Mouse (Mus musculus) kidney, postnatal 4 days (tissue): ENCODE results near the gene Cflar.
A peak's percentile ranks its signal among the peaks of the same experiment; 100 is the strongest.
"Not testable (repeated sequence)": the region's sequence is repeated elsewhere in the genome, so short reads cannot be mapped to it uniquely, and the experiment has no call there.

Experiments used
- DNase-seq, 2 experiments: peaks; one replicate each; pipeline ENCODE4 v3.0.0; 2021; ENCODE audit warnings: mixed read lengths in 2 of 2

The Cflar gene

DNA sequence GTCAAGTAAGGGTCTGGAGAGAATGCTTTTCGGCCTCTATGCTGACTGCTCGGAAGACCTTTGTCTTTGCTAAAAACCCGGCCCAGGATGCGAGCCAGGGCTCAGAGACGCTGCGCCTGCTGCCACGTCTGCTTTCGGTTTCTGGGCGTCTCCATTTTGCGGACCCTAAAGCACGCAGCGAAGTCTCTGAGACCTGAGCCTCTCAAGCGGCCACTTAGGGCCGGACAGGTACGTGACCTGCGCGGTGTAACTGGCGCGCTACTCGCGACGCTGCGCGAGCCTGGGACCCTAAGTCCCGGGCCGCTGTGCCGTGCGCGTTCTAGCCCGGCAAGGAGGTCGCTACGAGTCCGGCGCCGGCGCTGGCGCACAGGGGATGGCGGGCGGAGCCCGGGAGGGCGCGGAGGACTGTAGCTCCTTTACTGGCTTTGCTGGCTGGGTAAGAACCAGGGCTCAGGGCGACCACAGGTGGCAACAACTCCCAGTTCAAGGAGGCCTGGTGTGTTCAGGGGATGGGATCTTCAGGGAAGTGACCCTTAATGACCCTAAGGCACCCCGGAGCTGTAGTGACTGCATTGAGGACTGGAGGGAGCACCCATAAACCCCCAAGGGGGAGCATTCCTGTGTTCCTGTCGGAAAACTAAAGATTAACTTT, at the start of gene Cflar:
Cflar (plus strand) TSS at position 144 of the 652 bp plus-strand sequence.
- DNase-seq: peak; percentile 79 to 87

DNA sequence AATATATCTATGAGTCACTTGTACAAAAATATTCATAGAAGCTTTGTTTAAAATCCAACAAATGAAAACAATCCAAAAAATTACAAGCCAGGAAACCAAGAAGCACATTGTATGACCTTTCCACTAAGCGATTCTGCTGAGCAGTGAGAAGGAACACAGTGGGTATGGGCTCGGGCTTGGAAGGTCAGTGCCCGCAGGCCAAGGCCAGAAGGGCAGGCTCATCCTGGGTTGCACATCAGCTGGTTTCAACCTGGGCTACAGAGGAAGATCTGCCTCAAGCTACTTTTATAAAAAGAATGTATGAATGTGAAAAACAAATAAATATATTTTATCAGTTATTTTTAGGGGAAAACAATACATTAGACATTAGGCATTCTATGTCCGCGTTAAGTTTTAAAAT, 48.6 kb upstream of the Cflar start:
- DNase-seq: not testable (repeated sequence)

DNA sequence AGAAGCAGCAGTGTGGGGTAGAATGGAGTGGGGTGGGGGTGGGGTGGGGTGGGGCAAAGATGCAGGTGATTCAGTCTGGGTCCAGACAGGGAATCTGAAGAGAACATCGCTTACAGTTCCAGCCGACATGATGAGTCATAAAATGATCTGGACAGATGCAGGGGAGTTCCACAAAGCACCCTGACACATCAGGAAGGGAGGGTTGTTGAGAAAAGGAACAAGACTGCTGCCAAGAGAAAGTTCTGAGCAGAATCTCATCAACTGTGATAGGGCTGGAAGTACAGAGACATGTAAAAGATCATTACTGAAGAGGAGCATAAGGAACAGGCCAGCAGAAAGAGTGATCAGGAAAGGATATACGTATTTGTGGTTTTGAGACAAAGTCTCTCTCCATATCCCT, 47.9 kb upstream of the Cflar start:
- not testable (repeated sequence) for DNase-seq

DNA sequence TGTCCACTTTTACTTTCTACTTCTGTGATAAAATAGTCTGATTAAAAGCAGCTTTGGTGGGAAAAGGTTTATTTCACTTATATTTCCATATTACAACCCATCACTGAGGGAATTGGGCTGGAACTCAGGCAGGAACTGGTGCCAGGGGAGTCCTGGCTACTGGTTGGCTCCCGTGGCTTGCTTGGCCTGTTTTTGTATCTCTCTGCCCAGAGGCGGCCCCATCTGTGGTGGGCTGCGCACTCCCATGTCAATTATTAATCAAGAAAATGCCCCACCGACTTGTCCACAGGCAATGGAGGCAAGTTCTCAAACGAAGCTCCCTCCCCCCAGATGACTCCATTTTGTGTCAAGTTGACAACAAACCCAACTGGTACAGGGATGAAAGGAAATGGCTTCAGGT, 43.1 kb upstream of the Cflar start:
- DNase-seq: no peak

DNA sequence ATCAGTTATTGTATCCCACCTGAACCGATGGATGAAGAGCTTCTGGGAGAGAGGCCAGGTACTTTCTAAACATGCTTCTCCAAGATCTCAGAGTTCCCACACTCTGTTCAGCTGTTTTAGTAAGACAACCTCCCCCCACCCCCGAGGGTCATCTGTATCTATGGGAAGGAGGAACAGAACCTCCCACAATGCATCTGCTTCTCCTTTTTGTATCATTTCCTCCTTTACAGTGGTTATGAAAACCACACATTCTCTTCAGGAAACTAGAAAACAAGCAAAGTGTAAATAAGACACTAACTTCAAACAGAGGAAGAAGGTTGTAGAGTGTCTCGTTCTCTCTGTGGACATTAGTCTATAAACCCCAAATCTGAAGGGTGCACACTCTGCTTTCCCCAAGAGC, 41.7 kb upstream of the Cflar start:
- DNase-seq: not testable (repeated sequence)

DNA sequence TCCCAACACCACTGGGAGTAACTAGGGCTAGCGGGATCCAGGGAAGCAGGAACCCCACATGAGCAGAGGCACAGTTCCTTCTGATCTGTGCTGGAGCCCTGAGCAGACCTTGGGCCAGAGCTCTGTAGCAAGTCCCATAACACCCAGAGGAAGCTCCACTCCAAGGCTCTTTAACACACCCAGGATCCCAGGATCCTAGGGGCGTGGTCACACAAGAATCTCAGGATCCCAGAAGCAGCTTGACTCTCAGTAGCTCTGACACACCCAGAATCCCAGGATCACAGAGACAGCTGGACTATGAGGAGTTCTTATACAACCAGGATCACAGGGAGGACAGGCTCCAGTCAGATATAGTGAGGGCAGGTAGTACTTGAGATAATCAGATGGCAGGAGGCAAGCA, 39.2 kb upstream of the Cflar start:
- no peak for DNase-seq

DNA sequence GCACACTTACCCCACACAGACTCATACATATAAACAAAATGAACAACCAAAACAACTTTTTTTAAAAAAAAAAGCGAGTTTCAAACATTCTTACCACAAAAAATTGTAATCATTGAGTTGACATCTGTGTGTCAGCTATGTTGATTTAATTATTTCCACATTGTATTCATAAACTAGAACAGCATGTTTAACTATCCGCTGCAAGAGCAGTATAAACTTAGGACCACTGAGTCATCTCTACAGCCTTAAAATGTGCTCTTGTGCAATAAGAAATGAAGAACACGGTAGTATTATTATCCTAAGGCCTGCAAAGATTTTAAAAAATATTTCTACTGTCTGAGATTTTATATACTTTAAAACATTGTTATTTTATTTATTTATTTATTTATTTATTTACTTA, 36.3 kb upstream of the Cflar start:
- no peak for DNase-seq

DNA sequence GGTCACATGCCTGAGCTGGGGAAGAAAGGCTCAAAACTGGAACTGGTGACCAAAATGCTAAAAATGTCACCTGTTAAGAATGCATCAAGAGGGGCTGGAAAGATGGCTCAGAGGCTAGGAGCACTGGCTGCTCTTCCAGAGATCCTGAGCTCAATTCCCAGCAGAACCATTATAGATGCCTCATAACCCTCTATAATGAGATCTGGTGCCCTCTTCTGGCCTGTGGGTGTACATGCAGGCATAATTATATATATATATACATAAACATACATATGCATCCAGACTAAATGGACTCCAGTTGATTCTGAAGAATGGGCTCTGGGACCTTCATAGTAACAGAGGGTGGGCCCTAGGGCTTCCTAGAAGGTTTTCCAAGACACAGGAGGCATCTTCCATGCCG, 33.7 kb upstream of the Cflar start:
- DNase-seq: peak; percentile 44 to 53

DNA sequence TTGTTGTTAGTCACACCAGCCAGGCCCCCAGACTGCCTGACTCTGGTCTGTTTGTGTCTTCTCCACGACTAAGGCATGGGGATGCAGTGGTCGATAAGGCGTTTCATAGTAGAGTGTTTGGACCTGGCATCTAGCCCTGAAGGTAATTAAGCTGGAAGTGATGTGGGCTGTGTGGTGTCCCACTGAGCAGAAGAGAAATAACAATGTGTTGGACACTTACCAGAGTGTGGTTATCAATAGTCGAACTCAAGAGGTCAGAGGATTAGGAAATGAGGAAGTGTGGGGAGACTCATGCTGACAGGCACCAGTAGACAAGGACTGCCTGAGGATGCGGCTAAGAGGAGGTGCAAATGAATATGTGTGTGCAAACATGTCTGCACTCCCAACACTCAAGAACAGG, 32.9 kb upstream of the Cflar start:
- DNase-seq: not testable (repeated sequence)

DNA sequence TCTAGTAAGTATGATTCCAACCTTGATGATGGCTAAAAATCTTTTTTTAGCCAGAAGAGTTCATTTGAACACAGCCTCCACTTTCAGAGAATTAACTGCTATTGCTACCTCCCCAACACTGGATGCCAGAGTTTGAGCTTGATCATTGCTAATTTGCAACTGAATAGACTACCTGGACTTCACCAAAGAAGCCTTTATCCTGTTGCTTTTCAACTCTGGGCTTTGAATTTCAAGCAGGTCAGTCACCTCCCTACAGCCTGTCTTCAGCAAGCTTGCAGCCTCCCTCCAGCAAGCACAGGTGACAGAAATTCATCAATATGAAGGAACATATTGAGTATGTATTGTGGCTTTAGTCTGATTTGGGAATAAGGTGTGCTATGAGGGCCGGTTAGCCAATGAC, 21.9 kb upstream of the Cflar start:
- no peak for DNase-seq

DNA sequence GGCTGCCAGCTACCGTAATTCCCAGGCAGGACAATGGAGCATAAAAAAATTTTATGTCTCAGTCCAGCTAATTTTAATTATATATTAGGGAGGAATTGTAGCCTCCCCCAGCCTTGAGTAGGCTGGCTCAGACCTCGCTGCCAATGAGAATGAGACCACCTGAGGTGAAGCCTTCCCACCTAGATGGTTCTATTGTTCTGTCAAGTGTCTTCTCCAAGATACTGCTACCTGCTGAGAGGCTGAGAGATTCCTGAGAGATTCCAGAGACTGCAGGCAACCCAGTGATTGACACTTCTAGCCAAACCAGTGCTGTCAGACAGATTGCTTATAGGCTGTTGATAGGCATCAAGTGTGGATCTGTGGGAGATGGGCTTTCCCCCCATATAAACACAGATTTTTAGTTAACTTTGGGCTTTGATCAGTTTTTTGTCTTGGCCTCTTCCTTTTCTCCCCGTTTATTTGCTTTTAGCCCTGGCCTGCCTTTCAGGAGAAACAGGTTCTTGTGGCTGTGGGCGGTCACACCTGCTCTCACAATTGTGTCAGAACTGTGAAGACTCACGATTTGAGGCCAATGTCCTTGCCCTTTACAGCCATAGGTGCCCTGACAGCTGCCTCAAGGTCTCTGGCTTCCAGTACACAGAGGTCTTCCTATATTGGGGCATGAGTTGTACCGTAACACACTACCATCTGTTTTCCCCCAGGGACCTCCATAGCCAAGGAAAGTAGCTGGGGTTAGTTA, 21.1 kb upstream of the Cflar start:
- DNase-seq: no peak

DNA sequence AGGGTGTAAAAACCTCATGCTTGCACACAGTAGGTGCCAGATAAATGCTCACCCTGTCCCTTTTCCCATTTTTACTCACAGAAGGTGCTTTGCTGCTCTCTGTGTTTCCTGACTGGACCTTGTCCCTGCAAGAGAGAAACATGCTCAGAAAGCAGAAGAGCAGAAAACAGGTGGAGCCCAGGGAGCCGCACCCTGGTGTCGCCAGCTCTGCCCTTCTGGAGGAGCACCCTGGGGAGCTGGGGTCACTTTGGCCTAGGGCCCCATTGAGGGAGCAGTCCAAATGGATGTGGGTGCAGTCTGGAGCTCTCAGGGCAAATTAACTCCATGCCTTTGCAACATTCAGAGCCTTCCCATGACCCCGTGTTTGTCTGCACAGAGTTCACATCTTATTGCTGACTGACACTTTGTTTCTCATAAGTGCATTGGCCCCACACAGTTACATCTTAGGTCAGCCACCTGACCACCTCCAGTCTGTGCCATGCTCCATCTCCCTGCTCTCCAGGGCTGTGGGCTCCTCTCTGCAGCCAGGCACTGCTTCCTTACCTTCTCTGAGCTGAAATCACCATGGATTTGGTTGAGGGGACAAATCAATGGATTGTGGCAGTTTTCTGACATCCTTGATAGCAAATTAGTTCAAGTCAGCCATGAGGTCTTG, 20.3 kb upstream of the Cflar start:
- not testable (repeated sequence) for DNase-seq

DNA sequence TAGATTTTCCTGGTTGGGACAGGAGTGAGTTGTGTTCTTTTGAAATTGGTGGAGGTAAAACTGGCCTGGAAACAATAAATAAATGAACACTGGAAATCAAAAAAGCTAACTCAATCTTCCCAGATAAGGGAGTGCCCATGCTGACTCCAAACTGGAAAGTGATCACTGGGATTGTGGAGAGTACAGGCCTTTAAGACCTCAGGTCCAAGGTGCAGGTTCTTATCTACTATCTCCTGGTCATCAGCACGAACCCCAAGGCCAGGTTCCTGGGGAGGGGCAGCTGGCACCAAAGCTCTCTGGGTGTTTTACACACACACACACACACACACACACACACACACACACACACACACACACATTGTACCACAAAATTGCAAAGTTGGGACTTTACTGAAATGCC, 19.6 kb upstream of the Cflar start:
- DNase-seq: not testable (repeated sequence)

DNA sequence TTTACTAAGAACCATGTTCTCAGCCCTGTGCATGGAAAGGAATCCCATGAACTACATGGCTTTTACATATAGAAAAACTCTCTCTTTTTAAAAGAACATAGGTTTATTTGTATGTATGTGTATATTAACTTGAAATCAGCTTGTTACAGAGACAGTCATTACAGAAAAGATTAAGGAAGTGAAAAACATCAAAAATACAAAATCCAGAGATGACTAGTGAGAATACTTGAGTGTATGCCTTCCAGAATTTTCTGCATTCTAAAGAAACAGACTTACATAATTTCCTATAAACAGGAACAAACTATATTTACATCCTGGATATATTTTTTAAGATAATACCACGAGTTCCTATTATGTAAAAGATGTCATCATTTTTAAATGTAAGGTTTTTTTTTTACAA, 17.6 kb upstream of the Cflar start:
- DNase-seq: no peak

DNA sequence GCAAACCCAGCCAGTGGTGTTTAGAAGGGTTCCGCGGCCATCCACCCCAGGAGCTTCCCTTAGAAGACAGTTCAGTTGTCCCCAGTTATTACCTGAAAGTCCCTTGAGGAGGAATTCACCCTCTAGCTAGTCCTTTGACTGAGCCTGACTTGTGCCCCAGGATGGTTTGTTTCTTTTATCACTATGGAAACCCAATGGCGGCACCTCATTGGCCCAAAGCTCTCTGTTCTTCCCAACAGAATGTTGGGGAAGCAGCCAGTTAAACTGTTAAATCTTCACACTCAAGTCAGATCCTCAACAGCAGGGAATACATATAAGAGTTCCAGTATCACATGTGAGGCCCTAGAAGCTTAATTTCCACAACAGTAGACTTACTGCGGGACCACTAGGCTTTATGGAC, 15.5 kb upstream of the Cflar start, which contains the start of gene Als2cr12:
Als2cr12 (minus strand) TSS at position 180 of the 400 bp plus-strand sequence.
- not testable (repeated sequence) for DNase-seq

DNA sequence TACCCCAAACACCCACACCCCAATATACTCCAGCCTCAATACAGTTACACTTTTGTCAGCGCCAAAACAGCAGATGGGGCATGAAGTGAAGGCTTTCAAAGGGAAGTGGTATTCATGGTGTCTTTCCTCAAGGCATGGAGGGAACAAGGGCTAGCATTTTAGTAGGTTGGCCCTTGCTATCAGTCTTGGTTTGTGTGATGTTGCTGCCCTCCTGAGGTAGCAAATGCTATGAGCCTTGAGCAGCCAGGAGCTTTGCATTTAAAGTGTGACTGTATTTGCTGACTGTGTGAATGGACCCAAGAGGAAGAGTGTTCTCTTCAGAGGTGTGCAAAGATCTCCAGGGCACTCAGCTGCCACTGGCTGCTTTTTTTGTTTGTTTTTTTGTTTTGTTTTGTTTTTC, 13.7 kb upstream of the Cflar start:
- peak in 1 of 2 experiments; percentile 27 for DNase-seq

DNA sequence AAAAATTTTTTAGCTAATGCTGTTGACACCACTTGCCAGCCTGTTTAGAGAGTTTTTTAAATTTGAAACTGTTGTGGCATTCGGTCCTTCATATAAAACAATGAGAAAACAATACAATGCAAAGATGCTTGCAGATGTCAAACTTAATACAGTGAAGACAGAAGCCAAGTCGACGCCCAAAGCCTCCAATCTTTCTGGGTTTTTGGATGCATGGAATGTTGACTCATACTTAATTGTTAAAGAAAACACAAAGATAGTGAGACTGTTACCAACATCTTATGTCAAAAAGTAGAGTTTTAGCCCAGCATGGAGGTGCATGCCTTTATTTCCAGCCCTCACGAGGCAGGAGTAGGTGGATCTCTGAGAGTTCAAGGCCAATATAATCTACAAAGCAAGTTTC, 12.5 kb upstream of the Cflar start:
- DNase-seq: no peak

DNA sequence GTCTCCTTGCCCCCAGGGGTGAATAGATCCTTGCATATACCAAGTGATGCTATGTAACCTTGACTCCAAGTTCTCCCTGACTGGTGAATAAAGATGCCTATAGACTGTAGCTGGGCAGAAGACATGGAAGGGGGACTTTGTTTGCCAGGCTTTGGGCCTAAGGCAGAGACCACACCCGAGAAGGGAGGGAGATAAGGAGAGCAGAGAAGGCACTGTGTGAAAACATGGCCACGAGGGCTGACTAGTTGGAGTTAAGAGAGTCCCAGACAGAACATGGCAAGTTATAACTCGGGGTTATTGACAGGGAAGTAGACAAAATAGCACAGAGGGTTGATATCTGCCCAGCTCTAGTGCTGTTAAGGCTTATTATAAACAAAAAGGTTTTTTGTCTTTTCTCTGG, 11.3 kb upstream of the Cflar start:
- no peak for DNase-seq

DNA sequence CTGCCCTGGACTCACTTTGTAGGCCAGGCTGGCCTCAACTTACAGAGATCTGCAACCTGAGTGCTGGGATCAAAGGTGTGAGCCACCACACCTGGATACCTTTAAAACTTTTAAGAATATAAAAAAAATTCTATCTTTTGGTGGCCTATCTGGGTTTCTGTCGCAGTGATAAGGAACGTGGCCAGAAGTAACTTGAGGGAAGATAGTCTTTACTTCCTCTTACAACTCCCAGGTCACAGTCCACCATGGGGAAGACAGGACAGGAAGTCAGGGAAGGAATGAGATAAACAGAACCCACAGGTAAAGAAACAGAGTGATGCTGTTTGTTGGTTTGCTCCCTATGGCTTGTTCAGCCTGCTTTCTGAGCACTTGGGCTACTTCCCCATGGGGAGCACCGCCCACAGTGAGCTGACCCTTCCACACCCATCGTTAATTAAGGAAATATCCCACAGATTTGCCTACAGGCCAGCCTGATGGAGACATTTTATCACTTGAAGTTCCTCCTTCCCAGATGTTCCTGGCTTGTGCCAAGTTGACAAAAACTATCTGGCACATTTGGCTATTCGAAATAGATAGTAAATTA, 10.6 kb upstream of the Cflar start:
- DNase-seq: not testable (repeated sequence)

DNA sequence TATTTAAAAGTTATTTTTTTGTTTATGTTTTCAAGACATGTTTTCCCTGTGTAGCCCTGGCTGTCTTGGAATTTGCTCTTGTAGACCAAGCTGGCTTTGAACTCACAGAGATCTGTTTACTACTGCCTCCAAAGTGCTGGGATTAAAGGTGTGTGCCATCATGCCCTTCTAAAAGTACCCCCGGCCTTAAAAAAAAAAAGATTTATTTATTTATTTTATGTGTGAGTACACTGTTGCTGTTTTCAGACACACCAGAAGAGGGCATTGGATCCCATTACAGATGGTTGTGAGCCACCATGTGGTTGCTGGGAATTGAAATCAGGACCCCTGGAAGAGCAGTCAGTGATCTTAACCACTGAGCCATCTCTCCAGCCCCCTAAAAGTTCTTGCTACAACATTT, 1.3 kb upstream of the Cflar start:
- DNase-seq: not testable (repeated sequence)

DNA sequence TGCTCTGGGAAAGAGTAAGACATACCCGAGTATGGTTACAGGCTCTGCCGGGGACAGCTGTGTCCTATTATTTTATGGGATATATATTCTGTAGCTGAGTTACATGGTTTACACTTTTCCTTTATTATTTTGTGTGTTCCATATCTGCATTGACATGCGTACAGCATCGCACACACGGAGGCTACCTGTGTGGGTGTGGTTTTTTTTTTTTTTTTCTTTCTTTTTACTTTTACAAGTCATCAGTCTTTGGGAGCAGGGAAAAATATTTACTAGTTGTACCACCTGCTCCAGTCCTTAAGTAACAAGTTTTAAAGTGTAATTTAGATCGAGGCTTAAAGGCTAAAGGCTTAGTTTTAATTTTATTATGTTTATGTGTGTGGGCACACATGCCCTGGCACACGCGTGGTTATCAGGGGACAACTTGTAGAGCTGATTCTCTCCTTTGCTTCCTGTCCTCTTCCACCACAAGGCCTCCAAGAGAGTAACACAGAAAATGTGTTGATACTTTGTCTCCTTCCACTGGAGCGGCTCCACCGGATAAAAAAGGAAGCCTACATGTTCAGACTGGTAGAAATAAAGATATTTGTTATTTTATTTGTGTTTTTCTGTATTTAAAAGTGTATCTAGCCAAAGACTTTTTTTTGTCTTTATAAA, 470 bp upstream of the Cflar start:
- DNase-seq: peak in 1 of 2 experiments; percentile 22

DNA sequence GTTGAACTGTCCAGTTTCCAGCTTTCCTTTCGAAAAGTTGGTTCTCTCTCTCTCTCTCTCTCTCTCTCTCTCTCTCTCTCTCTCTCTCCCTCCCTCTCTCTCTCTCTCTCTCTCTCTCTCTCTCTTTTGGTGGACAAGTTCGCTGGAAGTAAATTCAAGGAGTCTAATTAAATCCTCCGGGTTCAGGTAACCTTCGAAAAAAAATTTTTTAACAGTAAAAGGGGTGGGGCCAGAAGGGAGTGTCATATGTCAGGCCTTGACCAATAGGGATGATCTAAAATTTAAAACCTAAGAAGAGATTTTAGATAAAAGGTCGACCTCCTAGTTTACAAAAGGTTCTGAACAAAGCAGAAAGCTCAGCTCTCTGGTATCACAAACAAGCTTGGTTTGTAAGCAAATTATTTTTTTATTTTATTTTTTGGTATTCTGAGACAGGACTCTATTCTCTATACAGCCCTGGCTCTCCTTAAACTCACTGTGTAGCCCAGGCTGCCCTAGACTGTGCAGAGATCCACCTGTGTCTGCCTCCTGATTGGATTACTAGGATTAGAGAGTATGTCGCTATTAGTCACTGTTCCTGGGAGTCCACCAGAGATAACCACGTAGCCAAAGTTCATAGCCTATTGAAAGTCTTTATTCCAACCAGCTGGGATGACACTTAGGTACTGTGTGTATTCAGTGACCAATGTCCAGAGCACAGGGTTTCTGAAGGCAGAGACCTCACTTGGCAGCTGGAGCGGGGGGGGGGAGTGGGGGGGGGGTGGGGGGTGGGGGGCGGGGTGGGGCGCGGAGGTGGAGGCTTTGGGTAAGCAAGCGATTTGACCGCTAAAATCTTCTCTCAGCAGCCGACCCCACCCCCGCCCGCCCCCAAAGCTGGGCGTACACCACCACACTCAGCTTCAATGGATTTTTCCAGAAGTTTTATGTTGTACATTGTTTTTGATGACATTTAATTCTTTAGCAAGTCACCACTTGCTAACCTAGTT, 1.1 kb downstream of the Cflar start:
- peak; percentile 26 to 75 for DNase-seq
